Mouse (Mus musculus) adrenal gland, postnatal 25 days (tissue): ENCODE results near the gene Cog4. TPM values are rescaled to one million over a fixed set of nuclear protein-coding genes. Genes with fewer than 3 reads are reported as not detected.
"Not testable (repeated sequence)": the region's sequence is repeated elsewhere in the genome, so short reads cannot be mapped to it uniquely, and the experiment has no call there.

Experiments
- DNase-seq: peaks from one replicate; pipeline ENCODE4 v3.0.0; 2021; ENCODE audit warnings: mixed read lengths
- total RNA-seq: library from RNA; stranded (reverse); gene quantifications from 2 replicates; pipeline ENCODE4 v1.2.3, GENCODE M21; 2021

Gene Cog4
- total RNA-seq, 1 experiment from 2014 or later, result 100 TPM

GRCm38 (mm10) chr8:110921492-110922230 is 75.3 kb downstream of the Cog4 start:
- DNase-seq, result peak; percentile 20

GRCm38 (mm10) chr8:110925691-110926140 is 79.3 kb downstream of the Cog4 start:
- DNase-seq, result no peak

- no peak for DNase-seq
These were observed 80.3 kb downstream of the Cog4 start for GRCm38 (mm10) chr8:110926690-110927089.

GRCm38 (mm10) chr8:110928435-110928834 is 82.0 kb downstream of the Cog4 start:
- DNase-seq, result no peak

- DNase-seq, result no peak
These were observed 82.7 kb downstream of the Cog4 start for GRCm38 (mm10) chr8:110929066-110929465.

GRCm38 (mm10) chr8:110929672-110930071 is 83.3 kb downstream of the Cog4 start:
- DNase-seq, result not testable (repeated sequence)

GRCm38 (mm10) chr8:110931176-110931939 is 85.0 kb downstream of the Cog4 start:
- DNase-seq, result peak; percentile 53

Other genes starting within 250 kb of the Cog4 start
- 34.3 and 35.4 TPM in 2 replicates for gene Vac14, start 228.0 kb upstream of the Cog4 start, total RNA-seq
- 23.9 and 27.7 TPM in 2 replicates for gene Mtss1l, start 125.1 kb upstream of the Cog4 start, total RNA-seq
- gene Il34, start 40.7 kb upstream of the Cog4 start, total RNA-seq, result 21.6 and 38.6 TPM in 2 replicates
- 81.6 and 86.5 TPM in 2 replicates for gene Sf3b3, start 187 bp downstream of the Cog4 start, total RNA-seq
- 10.5 and 12.0 TPM in 2 replicates for gene Fuk, start 55.9 kb downstream of the Cog4 start, total RNA-seq
- 18.3 and 20.4 TPM in 2 replicates for gene St3gal2, start 73.3 kb downstream of the Cog4 start, total RNA-seq
- 39.5 and 50.9 TPM in 2 replicates for gene Ddx19a, start 151.2 kb downstream of the Cog4 start, total RNA-seq
- gene Ddx19b, start 185.2 kb downstream of the Cog4 start, total RNA-seq, result 9.3 and 12.4 TPM in 2 replicates
- 163 and 173 TPM in 2 replicates for gene Aars, start 186.5 kb downstream of the Cog4 start, total RNA-seq
- not detected in 2 replicates for gene Exosc6, start 209.7 kb downstream of the Cog4 start, total RNA-seq
- gene Clec18a, start 245.8 kb downstream of the Cog4 start, total RNA-seq, result not detected in 2 replicates
- gene Pdpr, start 248.0 kb downstream of the Cog4 start, total RNA-seq, result 33.4 and 43.5 TPM in 2 replicates